Mouse (Mus musculus): ENCODE results near the gene Fam50a.

Gene Fam50a

GRCm38 (mm10) chrX:74312540-74313464, at the start of gene Fam50a:
TSS of gene Fam50a (plus strand) at chrX:74313033.
- peak; percentile 89 for DNase-seq

GRCm38 (mm10) chrX:74269736-74270061, 43.1 kb upstream of the Fam50a start:
- no peak for DNase-seq

- DNase-seq: peak; percentile 84
Observed at GRCm38 (mm10) chrX:74270062-74270901, 42.6 kb upstream of the Fam50a start, which contains the start of gene Rpl10. TSS of gene Rpl10 (plus strand) at chrX:74270812.

- DNase-seq: no peak
Observed at GRCm38 (mm10) chrX:74270902-74271551, 41.8 kb upstream of the Fam50a start.

- DNase-seq: no peak
Observed at GRCm38 (mm10) chrX:74273422-74274322, 39.2 kb upstream of the Fam50a start.

- DNase-seq: no peak
Observed at GRCm38 (mm10) chrX:74277916-74278315, 34.9 kb upstream of the Fam50a start.

GRCm38 (mm10) chrX:74281041-74281731, 31.6 kb upstream of the Fam50a start:
- no peak for DNase-seq

- peak; percentile 44 for DNase-seq
Observed at GRCm38 (mm10) chrX:74281732-74282394, 31.0 kb upstream of the Fam50a start, which contains the start of the genes Taz and Dnase1l1. TSS of gene Taz (plus strand) at chrX:74281912. TSS of gene Dnase1l1 (minus strand) at chrX:74282337.

- peak; percentile 83 for DNase-seq
Observed at GRCm38 (mm10) chrX:74282395-74283091, 30.3 kb upstream of the Fam50a start.

- DNase-seq: no peak
Observed at GRCm38 (mm10) chrX:74283092-74283437, 29.8 kb upstream of the Fam50a start.

GRCm38 (mm10) chrX:74293431-74293830, 19.4 kb upstream of the Fam50a start:
- no peak for DNase-seq

- peak; percentile 93 for DNase-seq
Observed at GRCm38 (mm10) chrX:74296538-74297448, 16.0 kb upstream of the Fam50a start, which contains the start of gene Atp6ap1. TSS of gene Atp6ap1 (plus strand) at chrX:74297097.

GRCm38 (mm10) chrX:74298348-74298747, 14.5 kb upstream of the Fam50a start:
- no peak for DNase-seq

GRCm38 (mm10) chrX:74299721-74300120, 13.1 kb upstream of the Fam50a start:
- DNase-seq: no peak

GRCm38 (mm10) chrX:74304867-74305700, 7.7 kb upstream of the Fam50a start, which contains the start of gene Gdi1:
TSS of gene Gdi1 (plus strand) at chrX:74304998.
- peak; percentile 66 for DNase-seq

GRCm38 (mm10) chrX:74328725-74329161, 15.9 kb downstream of the Fam50a start, which contains the start of gene Plxna3:
TSS of gene Plxna3 (plus strand) at chrX:74329066.
- DNase-seq: peak; percentile 57

GRCm38 (mm10) chrX:74329215-74329671, 16.4 kb downstream of the Fam50a start:
- no peak for DNase-seq

All from right cerebral cortex, postnatal 25 days (tissue).